Mouse (Mus musculus): ENCODE results near the gene Sertad4. TPM values are rescaled to one million over a fixed set of nuclear protein-coding genes. Genes with fewer than 3 reads are reported as not detected.

Sertad4 gene
- polyA plus RNA-seq, 1 experiment from 2014 or later, result 21.5 TPM

DNA sequence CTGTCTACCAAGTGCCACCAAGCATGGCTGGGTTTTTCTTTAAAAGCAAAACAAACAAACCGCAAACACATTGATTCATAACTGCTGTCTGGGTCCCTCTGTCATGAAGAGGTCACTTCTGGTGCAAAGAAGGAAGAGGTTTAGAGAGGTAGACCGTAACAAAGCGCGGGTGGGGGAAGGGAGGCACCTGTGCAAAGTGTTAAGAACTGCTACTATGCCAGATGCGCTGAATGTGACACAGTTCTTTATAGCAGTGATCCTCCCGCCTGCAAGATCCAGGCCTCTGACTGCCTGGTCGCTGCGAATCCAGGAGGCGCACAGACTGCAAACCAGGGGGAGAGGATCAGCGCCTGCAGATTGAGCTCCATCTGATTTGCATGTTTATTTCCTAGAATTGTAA, 855 bp upstream of the Sertad4 start:
- Histone ChIP-seq H3K4me3 (ENCODE audit: low read depth, low read length) (no peak overlapping the region), H3K9me3 (ENCODE audit: control insufficient read depth, low read depth, low read length) (no peaks in the 10 kb centered on the region), H3K27ac (ENCODE audit: low read length) (no peak overlapping the region), H3K4me2 (replicated peaks; ENCODE audit: low read depth, low read length) (peak overlapping the region; percentile 85; the same call in 1 of the 2 replicates), H3K4me1 (ENCODE audit: control insufficient read depth, insufficient read depth, low read length) (peaks cover 26% of the 10 kb centered on the region), H3K9ac (replicated peaks; ENCODE audit: low read depth, low read length) (no peak overlapping the region), H3K36me3 (ENCODE audit: control insufficient read depth, insufficient read depth, low read length) (no peaks in the 10 kb centered on the region), H3K27me3 (ENCODE audit: control insufficient read depth, insufficient read depth, low read length) (no peaks in the 10 kb centered on the region)
- WGBS, result 19% methylated on average over 10 of the region's 10 CpGs
- no peak for ATAC-seq (ENCODE audit: insufficient number of reproducible peaks, insufficient read depth, low FRiP score, low read depth)

GRCm38 (mm10) chr1:192854819-192855271, 711 bp downstream of the Sertad4 start:
- under 1% methylated on average over 40 of the region's 45 CpGs for WGBS
- Histone ChIP-seq H3K4me1 (ENCODE audit: control insufficient read depth, insufficient read depth, low read length) (peaks cover 38% of the 10 kb centered on the region), H3K27me3 (ENCODE audit: control insufficient read depth, insufficient read depth, low read length) (no peaks in the 10 kb centered on the region), H3K9ac (replicated peaks; ENCODE audit: low read depth, low read length) (peak overlapping the region; percentile 93), H3K27ac (ENCODE audit: low read length) (peak overlapping the region; percentile 94), H3K9me3 (ENCODE audit: control insufficient read depth, low read depth, low read length) (no peaks in the 10 kb centered on the region), H3K4me3 (ENCODE audit: low read depth, low read length) (peak overlapping the region; percentile 89), H3K36me3 (ENCODE audit: control insufficient read depth, insufficient read depth, low read length) (0 out of 2 replicates have a peak, but pooled peaks cover 2% of the 10 kb centered on the region), H3K4me2 (replicated peaks; ENCODE audit: low read depth, low read length) (peak overlapping the region; percentile 85)
- peak; percentile 50; the same call in 1 of the 2 replicates for ATAC-seq (ENCODE audit: insufficient number of reproducible peaks, insufficient read depth, low FRiP score, low read depth)

DNA sequence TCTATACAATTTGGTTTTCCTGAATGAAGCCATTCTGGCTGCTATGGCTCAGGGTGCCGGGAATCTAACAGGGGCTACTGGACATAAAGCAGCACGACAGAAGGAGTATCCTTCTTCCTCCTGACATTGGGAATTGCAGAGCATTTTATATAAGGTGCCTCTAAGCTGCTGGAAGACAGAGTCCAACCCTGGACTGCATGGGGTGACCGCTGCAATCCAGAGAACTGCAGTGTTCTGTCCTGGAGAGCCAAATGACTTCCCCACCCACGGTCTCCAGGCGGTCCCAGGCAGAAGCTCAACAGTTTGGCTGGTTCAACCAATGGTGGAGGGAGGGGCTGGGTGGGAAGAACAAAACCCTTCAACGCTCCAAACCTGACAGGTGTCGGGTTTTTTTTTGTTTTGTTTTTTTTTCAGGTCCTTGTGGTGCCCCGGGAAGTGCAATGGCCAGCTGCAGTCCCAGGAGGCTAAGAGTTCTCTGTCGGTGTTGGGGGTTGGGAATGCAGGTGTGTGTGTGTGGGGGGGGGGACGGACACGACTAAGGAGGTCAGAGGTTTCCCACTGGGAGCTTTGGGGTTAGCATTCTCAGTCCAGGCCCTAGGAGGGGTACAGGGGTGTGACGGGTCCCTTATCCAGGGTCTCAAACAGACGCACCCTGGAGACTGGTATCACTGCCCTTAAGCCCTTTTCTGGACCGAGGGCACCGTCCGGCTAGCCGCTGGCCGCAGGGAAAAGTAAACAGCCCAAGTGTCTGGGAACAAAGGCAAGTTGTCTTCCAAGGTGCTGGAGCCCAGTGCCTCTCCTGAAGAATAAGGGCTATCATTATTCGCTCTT, 1.4 kb downstream of the Sertad4 start:
- peaks cover 41% of the 10 kb centered on the region for H3K4me1 ChIP-seq (ENCODE audit: control insufficient read depth, insufficient read depth, low read length)
- peak overlapping the region; percentile 93 for H3K9ac ChIP-seq (replicated peaks; ENCODE audit: low read depth, low read length)
- ATAC-seq (ENCODE audit: insufficient number of reproducible peaks, insufficient read depth, low FRiP score, low read depth), result no peak
- H3K27me3 ChIP-seq (ENCODE audit: control insufficient read depth, insufficient read depth, low read length), result no peaks in the 10 kb centered on the region
- H3K36me3 ChIP-seq (ENCODE audit: control insufficient read depth, insufficient read depth, low read length), result peaks cover 8% of the 10 kb centered on the region
- peak overlapping the region; percentile 94 for H3K27ac ChIP-seq (ENCODE audit: low read length)
- peak overlapping the region; percentile 89 for H3K4me3 ChIP-seq (ENCODE audit: low read depth, low read length)
- H3K4me2 ChIP-seq (replicated peaks; ENCODE audit: low read depth, low read length), result peak overlapping the region; percentile 85
- H3K9me3 ChIP-seq (ENCODE audit: control insufficient read depth, low read depth, low read length), result no peaks in the 10 kb centered on the region
- WGBS, result 9% methylated on average over 19 of the region's 19 CpGs

GRCm38 (mm10) chr1:192853429-192853828, 2.1 kb downstream of the Sertad4 start:
- no peaks in the 10 kb centered on the region for H3K9me3 ChIP-seq (ENCODE audit: control insufficient read depth, low read depth, low read length)
- H3K27ac ChIP-seq (ENCODE audit: low read length), result no peak overlapping the region
- H3K9ac ChIP-seq (replicated peaks; ENCODE audit: low read depth, low read length), result no peak overlapping the region
- no peaks in the 10 kb centered on the region for H3K27me3 ChIP-seq (ENCODE audit: control insufficient read depth, insufficient read depth, low read length)
- peaks cover 41% of the 10 kb centered on the region for H3K4me1 ChIP-seq (ENCODE audit: control insufficient read depth, insufficient read depth, low read length)
- peak overlapping the region; percentile 89 for H3K4me3 ChIP-seq (ENCODE audit: low read depth, low read length)
- no peak for ATAC-seq (ENCODE audit: insufficient number of reproducible peaks, insufficient read depth, low FRiP score, low read depth)
- 61% methylated on average over 2 of the region's 2 CpGs for WGBS
- peaks cover 16% of the 10 kb centered on the region for H3K36me3 ChIP-seq (ENCODE audit: control insufficient read depth, insufficient read depth, low read length)
- H3K4me2 ChIP-seq (replicated peaks; ENCODE audit: low read depth, low read length), result peak overlapping the region; percentile 85

DNA sequence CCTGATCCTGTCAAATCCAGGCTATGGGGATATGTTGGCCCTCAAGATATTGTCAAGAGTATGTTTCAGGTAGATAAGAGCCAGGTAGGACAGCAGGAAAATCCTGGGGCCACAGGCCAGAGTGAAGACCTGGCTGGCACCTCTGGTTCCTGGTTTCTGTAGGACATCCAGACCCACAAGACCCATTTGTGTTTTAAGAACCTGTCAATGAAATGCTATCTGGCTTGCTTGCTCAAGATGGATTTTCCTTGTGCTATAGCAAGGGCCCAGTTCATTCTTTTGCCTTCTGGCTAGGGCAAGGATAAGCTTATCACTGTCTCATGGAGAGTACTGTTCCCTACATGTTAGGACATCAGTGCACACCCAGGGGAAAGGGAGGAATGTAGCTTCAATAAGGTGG, 3.5 kb downstream of the Sertad4 start:
- ATAC-seq (ENCODE audit: insufficient number of reproducible peaks, insufficient read depth, low FRiP score, low read depth), result no peak
- H3K36me3 ChIP-seq (ENCODE audit: control insufficient read depth, insufficient read depth, low read length), result peaks cover 28% of the 10 kb centered on the region
- no peaks in the 10 kb centered on the region for H3K9me3 ChIP-seq (ENCODE audit: control insufficient read depth, low read depth, low read length)
- H3K4me1 ChIP-seq (ENCODE audit: control insufficient read depth, insufficient read depth, low read length), result peaks cover 41% of the 10 kb centered on the region
- H3K4me2 ChIP-seq (replicated peaks; ENCODE audit: low read depth, low read length), result peak overlapping the region; percentile 13
- peak overlapping the region; percentile 59; the same call in 1 of the 2 replicates for H3K27ac ChIP-seq (ENCODE audit: low read length)
- H3K4me3 ChIP-seq (ENCODE audit: low read depth, low read length), result no peak overlapping the region
- H3K9ac ChIP-seq (replicated peaks; ENCODE audit: low read depth, low read length), result no peak overlapping the region
- H3K27me3 ChIP-seq (ENCODE audit: control insufficient read depth, insufficient read depth, low read length), result no peaks in the 10 kb centered on the region

DNA sequence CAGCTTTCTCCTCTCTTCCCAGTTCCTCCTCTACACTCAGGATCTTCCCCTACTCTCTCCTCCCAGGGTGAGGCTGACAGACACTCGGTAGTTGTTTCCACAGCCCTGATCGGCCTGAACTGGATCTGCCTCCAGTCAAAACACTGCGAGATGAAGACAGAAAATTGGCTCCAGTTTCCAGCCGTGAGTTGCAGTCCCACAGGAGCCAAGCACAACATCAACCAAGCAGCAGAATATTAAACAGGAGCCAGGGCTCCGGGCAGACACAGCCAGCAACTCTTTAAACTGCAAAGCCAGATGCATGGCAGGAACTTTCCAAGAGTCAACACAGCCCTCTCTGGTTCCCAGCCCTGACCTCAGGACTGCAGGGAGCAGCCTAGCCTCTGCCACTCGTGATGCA, 3.9 kb downstream of the Sertad4 start:
- peaks cover 32% of the 10 kb centered on the region for H3K36me3 ChIP-seq (ENCODE audit: control insufficient read depth, insufficient read depth, low read length)
- peaks cover 41% of the 10 kb centered on the region for H3K4me1 ChIP-seq (ENCODE audit: control insufficient read depth, insufficient read depth, low read length)
- no peaks in the 10 kb centered on the region for H3K9me3 ChIP-seq (ENCODE audit: control insufficient read depth, low read depth, low read length)
- no peak overlapping the region for H3K9ac ChIP-seq (replicated peaks; ENCODE audit: low read depth, low read length)
- no peaks in the 10 kb centered on the region for H3K27me3 ChIP-seq (ENCODE audit: control insufficient read depth, insufficient read depth, low read length)
- H3K4me3 ChIP-seq (ENCODE audit: low read depth, low read length), result no peak overlapping the region
- no peak for ATAC-seq (ENCODE audit: insufficient number of reproducible peaks, insufficient read depth, low FRiP score, low read depth)
- H3K4me2 ChIP-seq (replicated peaks; ENCODE audit: low read depth, low read length), result peak overlapping the region; percentile 32
- WGBS, result 11% methylated on average over 6 of the region's 6 CpGs
- H3K27ac ChIP-seq (ENCODE audit: low read length), result peak overlapping the region; percentile 59

GRCm38 (mm10) chr1:192851126-192851525, 4.4 kb downstream of the Sertad4 start:
- no peaks in the 10 kb centered on the region for H3K27me3 ChIP-seq (ENCODE audit: control insufficient read depth, insufficient read depth, low read length)
- WGBS, result 12% methylated on average over 2 of the region's 2 CpGs
- no peaks in the 10 kb centered on the region for H3K9me3 ChIP-seq (ENCODE audit: control insufficient read depth, low read depth, low read length)
- peak overlapping the region; percentile 59; the same call in 1 of the 2 replicates for H3K27ac ChIP-seq (ENCODE audit: low read length)
- H3K9ac ChIP-seq (replicated peaks; ENCODE audit: low read depth, low read length), result no peak overlapping the region
- H3K36me3 ChIP-seq (ENCODE audit: control insufficient read depth, insufficient read depth, low read length), result peaks cover 37% of the 10 kb centered on the region
- no peak overlapping the region for H3K4me3 ChIP-seq (ENCODE audit: low read depth, low read length)
- no peak for ATAC-seq (ENCODE audit: insufficient number of reproducible peaks, insufficient read depth, low FRiP score, low read depth)
- peaks cover 36% of the 10 kb centered on the region for H3K4me1 ChIP-seq (ENCODE audit: control insufficient read depth, insufficient read depth, low read length)
- peak overlapping the region; percentile 32 for H3K4me2 ChIP-seq (replicated peaks; ENCODE audit: low read depth, low read length)

- H3K27ac ChIP-seq (ENCODE audit: low read length), result no peak overlapping the region
- WGBS, result 51% methylated on average over 5 of the region's 5 CpGs
- no peak for ATAC-seq (ENCODE audit: insufficient number of reproducible peaks, insufficient read depth, low FRiP score, low read depth)
- H3K9me3 ChIP-seq (ENCODE audit: control insufficient read depth, low read depth, low read length), result no peaks in the 10 kb centered on the region
- no peak overlapping the region for H3K4me2 ChIP-seq (replicated peaks; ENCODE audit: low read depth, low read length)
- no peak overlapping the region for H3K4me3 ChIP-seq (ENCODE audit: low read depth, low read length)
- no peak overlapping the region for H3K9ac ChIP-seq (replicated peaks; ENCODE audit: low read depth, low read length)
- peaks cover 50% of the 10 kb centered on the region for H3K36me3 ChIP-seq (ENCODE audit: control insufficient read depth, insufficient read depth, low read length)
- no peaks in the 10 kb centered on the region for H3K27me3 ChIP-seq (ENCODE audit: control insufficient read depth, insufficient read depth, low read length)
- peaks cover 35% of the 10 kb centered on the region for H3K4me1 ChIP-seq (ENCODE audit: control insufficient read depth, insufficient read depth, low read length)
Measured at GRCm38 (mm10) chr1:192849616-192850015, 5.9 kb downstream of the Sertad4 start.
